Mouse (Mus musculus) WW6 (cell line): ENCODE results near the gene Fbxw18.
"Not testable (repeated sequence)": the region's sequence is repeated elsewhere in the genome, so short reads cannot be mapped to it uniquely, and the experiment has no call there.

ENCODE experiments used
- DNase-seq: peaks from one replicate; pipeline ENCODE4 v3.0.0-alpha.2; 2013; ENCODE audit warnings: low read depth, low spot score

Fbxw18 gene

GRCm38 (mm10) chr9:109702600-109702999 is at the start of gene Fbxw18:
Gene Fbxw18 (minus strand): TSS chr9:109702700.
- not testable (repeated sequence) for DNase-seq

- DNase-seq, result not testable (repeated sequence)
Measured at GRCm38 (mm10) chr9:109745989-109746388, 43.5 kb upstream of the Fbxw18 start, which contains the start of gene Fbxw26. Gene Fbxw26 (minus strand): TSS chr9:109746089.

- no peak for DNase-seq
Measured at GRCm38 (mm10) chr9:109685299-109685698, 17.2 kb downstream of the Fbxw18 start.

- DNase-seq, result not testable (repeated sequence)
Measured at GRCm38 (mm10) chr9:109664552-109664951, 37.9 kb downstream of the Fbxw18 start, which contains the start of gene Fbxw25. Gene Fbxw25 (minus strand): TSS chr9:109664652.
